Mouse (Mus musculus): ENCODE data around the gene Ctnnbip1.

DNA sequence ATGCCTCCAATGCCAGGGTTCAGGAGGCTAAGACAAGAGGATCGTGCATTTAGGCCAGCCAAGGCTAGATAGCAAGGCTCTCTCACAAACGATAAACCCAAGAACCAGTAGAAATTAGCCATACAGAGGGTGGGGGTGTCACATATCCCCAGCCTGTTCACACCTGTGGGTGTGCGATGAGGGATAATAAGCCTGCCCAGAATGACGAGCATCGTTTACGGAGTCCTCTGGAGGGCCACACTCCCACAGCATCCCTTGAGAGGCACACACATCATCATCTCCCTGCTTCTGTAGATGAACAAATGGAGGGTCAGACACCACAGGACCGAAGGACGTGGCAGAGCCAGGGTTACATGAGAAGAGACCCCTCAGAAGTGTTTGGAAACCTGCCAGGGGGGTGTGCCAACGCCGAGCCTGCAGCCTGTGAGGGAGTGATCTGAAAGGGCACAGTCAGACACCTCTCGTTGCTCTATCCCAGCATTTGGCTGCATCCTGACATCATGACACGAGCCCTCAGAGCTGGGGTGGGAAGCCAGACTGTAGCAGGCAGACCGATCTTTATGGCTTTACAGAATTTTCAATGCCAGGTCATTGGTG lies 60.1 kb downstream of the Ctnnbip1 start:
- TF ChIP-seq POLR2A (IDR thresholded peaks at IDR 0.05; ENCODE audit: borderline replicate concordance, extremely low read depth, low read depth, low read length), result no peak
- TF ChIP-seq CTCF (IDR thresholded peaks at IDR 0.05; ENCODE audit: insufficient read depth, low read length), result no peak

Measured in lung, adult 2 months (tissue).